Mouse (Mus musculus) heart, embryonic 11.5 days (tissue): ENCODE measurements at regions not wholly inside any gene's neighbourhood (a gene's known extent, or its start where the extent isn't known, plus 50 kb on each side); places are given as distances from the start of the nearest gene placed in this dataset.

Source experiments
- ATAC-seq: fragments of 200-750 bp; cut with Nextera tagmentation; replicated peaks from 2 replicates; pipeline ENCODE4 v1.8.0; 2017; ENCODE audit warnings: moderate library complexity; ENCODE audit not compliant: insufficient number of reproducible peaks, low FRiP score, low TSS enrichment
- H3K27ac ChIP-seq: fragments of 300-500 bp; sonication (generic); 2 replicates; pipeline ENCODE4 v1.5.1; 2014; ENCODE audit warnings: mild to moderate bottlenecking, low read depth, low read length
- H3K27me3 ChIP-seq: fragments of 300-500 bp; sonication (generic); 2 replicates; pipeline ENCODE4 v1.6.1; 2014; ENCODE audit warnings: mild to moderate bottlenecking, low read length, mixed read lengths; ENCODE audit not compliant: control insufficient read depth, insufficient read depth
- H3K36me3 ChIP-seq: fragments of 300-500 bp; sonication (generic); 2 replicates; pipeline ENCODE4 v1.6.1; 2014; ENCODE audit warnings: mild to moderate bottlenecking, low read length, moderate library complexity, mixed read lengths; ENCODE audit not compliant: control insufficient read depth, insufficient read depth
- H3K4me1 ChIP-seq: fragments of 300-500 bp; sonication (generic); 2 replicates; pipeline ENCODE4 v1.6.1; 2014; ENCODE audit warnings: low read length; ENCODE audit not compliant: control insufficient read depth, insufficient read depth
- H3K4me2 ChIP-seq: fragments of 300-500 bp; sonication (generic); 2 replicates; pipeline ENCODE4 v1.6.1; 2014; ENCODE audit warnings: mild to moderate bottlenecking, moderate library complexity
- H3K4me3 ChIP-seq: fragments of 300-500 bp; sonication (generic); 2 replicates; pipeline ENCODE4 v1.5.1; 2014; ENCODE audit warnings: low read depth, low read length
- H3K9ac ChIP-seq: fragments of 300-500 bp; sonication (generic); 2 replicates; pipeline ENCODE4 v1.6.1; 2014; ENCODE audit warnings: mild to moderate bottlenecking, low read depth, low read length, moderate library complexity
- H3K9me3 ChIP-seq: fragments of 300-500 bp; sonication (generic); replicated peaks from 2 replicates; pipeline ENCODE4 v1.6.1; 2016; ENCODE audit warnings: low read length; ENCODE audit not compliant: control insufficient read depth
- WGBS: fragments of 180-500 bp; shearing (Covaris S2); extraction: QIAGEN DNeasy Blood & Tissue Kit; methylation state at CpG from one replicate; pipeline ENCODE4 v1.1.7; 2014; ENCODE audit not compliant: insufficient replicate concordance; 5-methylcytosine and 5-hydroxymethylcytosine counted together

DNA sequence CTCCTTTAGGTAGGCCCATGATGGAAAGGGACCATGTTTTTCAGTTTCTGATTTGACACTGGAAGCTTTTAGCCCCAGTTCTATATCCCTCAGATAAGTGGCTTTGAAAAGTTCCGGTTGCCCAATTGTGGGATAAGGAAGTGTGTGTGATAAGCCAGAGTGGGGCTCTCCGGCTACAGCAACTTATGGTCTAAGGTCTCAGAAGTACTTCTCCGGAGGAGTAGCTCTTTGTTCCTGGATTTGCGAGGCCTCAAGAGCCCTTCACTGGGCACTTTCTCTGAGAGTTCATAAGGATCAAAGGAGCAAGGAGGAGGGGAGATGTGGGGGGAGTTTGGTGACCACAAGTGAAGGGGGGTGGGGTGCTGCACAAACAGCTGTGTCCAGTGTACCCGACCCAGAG is 118.3 kb upstream of the Id2 start:
- H3K4me2 ChIP-seq, result no peak overlapping the region
- peaks cover 24% of the 10 kb centered on the region for H3K4me1 ChIP-seq
- no peak overlapping the region for H3K9ac ChIP-seq
- 23% methylated on average over 5 of the region's 5 CpGs for WGBS
- no peaks in the 10 kb centered on the region for H3K9me3 ChIP-seq
- H3K4me3 ChIP-seq, result no peak overlapping the region
- ATAC-seq, result no peak
- no peak overlapping the region for H3K27ac ChIP-seq
- H3K36me3 ChIP-seq, result no peaks in the 10 kb centered on the region
- no peaks in the 10 kb centered on the region; the same call in 1 of the 2 replicates for H3K27me3 ChIP-seq

DNA sequence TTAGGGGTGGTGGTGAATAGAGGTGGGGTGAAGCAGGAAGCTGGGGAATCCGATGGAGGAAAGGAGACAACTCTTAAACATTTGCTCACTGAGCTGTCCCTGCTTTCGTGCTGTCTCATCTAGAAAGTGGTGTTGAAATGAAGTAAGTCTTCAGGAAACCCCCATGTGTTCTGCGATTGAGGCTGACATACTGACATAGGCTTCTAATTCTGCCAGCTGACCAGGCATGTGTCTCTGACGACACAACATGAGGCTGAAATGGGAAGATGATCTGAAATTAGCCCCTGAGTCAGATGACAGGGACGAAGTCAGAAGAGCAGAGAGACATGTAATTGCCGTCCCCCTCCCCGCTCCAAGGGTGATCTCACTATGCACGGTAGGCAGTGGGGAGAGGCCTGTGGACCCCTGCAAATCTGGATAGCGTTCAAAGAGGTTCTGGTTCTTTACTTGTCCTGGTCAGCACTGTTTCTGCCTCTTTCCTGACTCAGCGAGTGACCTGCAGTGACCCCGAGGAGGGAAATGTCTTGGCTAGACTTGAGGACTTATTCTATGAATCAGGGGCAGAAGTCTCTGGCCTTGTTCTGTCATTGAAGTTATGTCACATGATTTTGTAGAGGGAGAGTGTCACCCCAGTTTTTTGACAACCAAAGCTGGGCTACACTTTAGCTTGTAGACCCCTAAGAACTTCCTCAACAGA is 117.0 kb upstream of the Id2 start:
- H3K4me2 ChIP-seq, result no peak overlapping the region
- H3K27me3 ChIP-seq, result no peaks in the 10 kb centered on the region; the same call in 1 of the 2 replicates
- H3K36me3 ChIP-seq, result no peaks in the 10 kb centered on the region
- 73% methylated on average over 11 of the region's 11 CpGs for WGBS
- H3K4me1 ChIP-seq, result peaks cover 26% of the 10 kb centered on the region
- H3K9ac ChIP-seq, result no peak overlapping the region
- H3K9me3 ChIP-seq, result no peaks in the 10 kb centered on the region
- no peak overlapping the region for H3K27ac ChIP-seq
- no peak for ATAC-seq
- H3K4me3 ChIP-seq, result no peak overlapping the region

DNA sequence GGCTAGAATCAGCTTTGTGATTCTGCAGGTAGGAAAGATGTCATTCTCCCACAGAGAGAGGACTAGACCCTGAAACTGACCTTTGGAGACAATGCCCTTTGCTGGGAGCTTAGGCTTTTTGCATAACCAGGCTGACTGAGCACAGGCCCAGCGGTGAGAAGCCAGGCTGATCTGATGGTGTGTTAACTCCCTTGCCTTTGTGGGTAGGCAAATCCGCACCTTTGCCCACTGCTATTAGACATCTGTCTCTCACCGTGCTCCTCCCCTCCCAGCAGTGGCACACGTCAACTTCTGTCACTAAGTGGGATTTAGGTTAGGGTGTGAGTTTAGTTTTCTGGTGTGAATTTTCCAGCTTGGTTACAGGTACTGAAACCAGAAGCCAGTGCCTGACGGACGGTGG is 114.4 kb upstream of the Id2 start:
- Histone ChIP-seq H3K27ac (no peak overlapping the region), H3K4me3 (no peak overlapping the region)
- 85% methylated on average over 6 of the region's 6 CpGs for WGBS

DNA sequence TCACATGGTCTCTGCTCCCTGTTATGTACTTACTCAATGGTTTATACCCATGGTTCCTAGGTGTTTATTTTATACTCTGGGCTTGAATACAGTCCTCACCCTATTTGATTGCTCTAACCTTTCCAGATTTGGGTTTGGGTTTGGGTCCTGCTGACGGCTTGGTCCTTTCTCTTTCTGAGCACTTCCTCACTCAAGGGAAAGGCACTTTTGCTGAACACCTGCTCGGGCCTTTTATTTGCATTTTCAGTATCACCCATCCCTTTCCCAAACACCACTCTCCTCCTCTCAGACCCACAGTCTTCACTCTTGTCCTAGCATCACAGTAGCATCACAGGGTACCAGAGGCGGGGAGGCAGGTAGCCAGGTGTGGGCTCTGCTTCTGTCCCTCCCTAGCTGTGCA is 113.7 kb upstream of the Id2 start:
- Histone ChIP-seq H3K27ac (no peak overlapping the region), H3K27me3 (no peaks in the 10 kb centered on the region), H3K9me3 (no peaks in the 10 kb centered on the region), H3K4me2 (no peak overlapping the region), H3K4me1 (peaks cover 12% of the 10 kb centered on the region), H3K9ac (no peak overlapping the region), H3K4me3 (no peak overlapping the region), H3K36me3 (no peaks in the 10 kb centered on the region)
- 84% methylated on average over 3 of the region's 3 CpGs for WGBS
- no peak for ATAC-seq

More for the DNA sequence above, 114.4 kb upstream of the Id2 start:
- no peaks in the 10 kb centered on the region for H3K9me3 ChIP-seq
- H3K27me3 ChIP-seq, result no peaks in the 10 kb centered on the region
- no peaks in the 10 kb centered on the region for H3K36me3 ChIP-seq
- no peak for ATAC-seq
- H3K9ac ChIP-seq, result no peak overlapping the region
- H3K4me1 ChIP-seq, result peaks cover 15% of the 10 kb centered on the region
- no peak overlapping the region for H3K4me2 ChIP-seq

DNA sequence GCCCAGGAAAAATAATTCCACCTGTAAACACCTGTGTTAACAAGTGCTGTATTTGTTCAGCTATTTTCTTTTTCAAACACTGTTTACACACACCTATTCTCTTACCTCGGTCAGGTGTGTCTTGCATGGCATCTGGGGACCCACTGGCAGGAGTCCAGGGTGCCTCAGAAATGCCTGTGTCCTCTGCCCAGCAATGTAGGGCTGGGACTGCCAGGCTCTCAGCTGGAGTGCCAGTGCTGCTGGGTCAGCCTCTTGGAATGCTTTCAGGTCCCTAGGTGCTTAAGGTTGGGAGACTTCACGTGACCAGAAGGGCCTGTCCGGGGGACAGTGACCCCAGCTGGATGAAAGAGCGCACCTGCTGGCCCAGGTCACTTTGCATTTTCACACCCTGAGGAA is 112.4 kb upstream of the Id2 start:
- no peak for ATAC-seq
- no peak overlapping the region; the same call in 1 of the 2 replicates for H3K27ac ChIP-seq
- H3K4me1 ChIP-seq, result peaks cover 4% of the 10 kb centered on the region; the same call in 1 of the 2 replicates
- no peaks in the 10 kb centered on the region for H3K36me3 ChIP-seq
- H3K27me3 ChIP-seq, result no peaks in the 10 kb centered on the region
- H3K9me3 ChIP-seq, result no peaks in the 10 kb centered on the region
- no peak overlapping the region for H3K9ac ChIP-seq
- no peak overlapping the region for H3K4me2 ChIP-seq
- H3K4me3 ChIP-seq, result no peak overlapping the region
- WGBS, result 45% methylated on average over 4 of the region's 4 CpGs

DNA sequence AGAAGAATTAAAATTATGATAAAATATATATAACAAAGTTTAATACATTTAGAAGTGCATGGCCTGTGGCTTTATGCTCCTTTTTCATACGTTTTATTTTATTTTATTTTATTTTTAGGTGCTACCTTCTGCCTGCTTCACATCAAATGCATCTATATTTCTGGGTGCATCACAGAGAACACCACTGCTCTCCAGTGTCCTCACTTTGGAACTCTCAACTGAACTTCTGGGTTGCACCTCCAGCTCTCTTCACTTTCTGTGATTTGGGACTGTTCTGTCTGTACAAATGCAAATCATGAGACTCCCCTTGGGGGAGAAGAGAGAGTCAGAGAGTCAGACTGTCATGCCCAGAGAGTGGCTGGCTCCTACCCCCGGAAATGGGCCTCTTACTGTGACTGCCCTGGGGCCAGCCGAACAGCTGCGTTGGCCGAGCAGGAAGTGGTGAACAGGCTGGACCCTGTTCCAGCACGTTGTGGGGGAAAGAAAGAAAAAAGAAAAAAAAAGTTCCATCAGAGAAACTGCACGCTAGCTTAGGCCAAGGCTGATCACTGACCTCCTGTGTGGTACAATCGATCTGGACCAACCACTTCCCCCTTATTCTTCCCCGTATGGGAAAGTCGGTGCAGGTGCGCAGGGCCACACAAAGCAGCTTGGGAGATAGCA is 111.9 kb upstream of the Id2 start:
- 47% methylated on average over 11 of the region's 11 CpGs for WGBS
- H3K4me1 ChIP-seq, result peaks cover 4% of the 10 kb centered on the region; the same call in 1 of the 2 replicates
- no peaks in the 10 kb centered on the region for H3K9me3 ChIP-seq
- no peak overlapping the region for H3K9ac ChIP-seq
- H3K27me3 ChIP-seq, result no peaks in the 10 kb centered on the region
- no peaks in the 10 kb centered on the region for H3K36me3 ChIP-seq
- no peak overlapping the region for H3K4me2 ChIP-seq
- no peak for ATAC-seq
- H3K4me3 ChIP-seq, result no peak overlapping the region
- no peak overlapping the region; the same call in 1 of the 2 replicates for H3K27ac ChIP-seq

DNA sequence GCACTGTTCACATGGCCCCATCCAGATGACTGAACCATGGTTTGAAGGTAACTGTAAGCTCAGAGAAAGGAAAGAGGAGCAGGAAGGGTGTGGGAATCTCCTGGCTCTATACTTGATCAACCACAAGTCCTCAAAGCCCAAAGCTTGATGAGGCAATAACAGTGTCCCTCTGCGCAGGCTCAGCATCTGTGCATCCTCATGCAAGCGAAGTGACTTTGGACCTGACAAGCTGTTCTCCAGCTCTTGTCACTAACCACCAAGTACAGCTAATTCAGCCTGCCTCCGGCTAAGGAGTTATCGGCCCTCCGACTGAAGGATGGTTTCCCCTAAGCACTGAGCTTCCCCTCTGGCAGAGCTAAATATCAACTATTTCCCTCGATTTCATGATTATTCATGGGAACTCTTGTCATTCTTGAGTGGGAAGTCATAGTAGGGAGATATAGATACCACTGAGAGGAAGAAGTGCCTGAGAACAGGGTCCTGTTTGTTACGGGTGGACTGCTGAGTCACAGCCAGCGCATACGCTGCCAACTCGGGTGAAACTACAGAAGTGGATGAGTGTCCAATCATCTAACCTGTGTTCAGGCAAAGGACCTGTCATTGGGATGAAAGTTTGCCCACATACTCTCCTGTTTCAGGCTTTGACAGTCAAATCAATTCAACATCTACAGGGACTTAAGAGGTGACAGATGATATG is 106.6 kb upstream of the Id2 start:
- Histone ChIP-seq H3K9me3 (no peaks in the 10 kb centered on the region; the same call in 1 of the 2 replicates), H3K27me3 (no peaks in the 10 kb centered on the region), H3K36me3 (no peaks in the 10 kb centered on the region), H3K4me1 (no peaks in the 10 kb centered on the region), H3K4me2 (no peak overlapping the region), H3K9ac (no peak overlapping the region), H3K4me3 (no peak overlapping the region), H3K27ac (no peak overlapping the region)
- 77% methylated on average over 10 of the region's 10 CpGs for WGBS
- no peak for ATAC-seq

DNA sequence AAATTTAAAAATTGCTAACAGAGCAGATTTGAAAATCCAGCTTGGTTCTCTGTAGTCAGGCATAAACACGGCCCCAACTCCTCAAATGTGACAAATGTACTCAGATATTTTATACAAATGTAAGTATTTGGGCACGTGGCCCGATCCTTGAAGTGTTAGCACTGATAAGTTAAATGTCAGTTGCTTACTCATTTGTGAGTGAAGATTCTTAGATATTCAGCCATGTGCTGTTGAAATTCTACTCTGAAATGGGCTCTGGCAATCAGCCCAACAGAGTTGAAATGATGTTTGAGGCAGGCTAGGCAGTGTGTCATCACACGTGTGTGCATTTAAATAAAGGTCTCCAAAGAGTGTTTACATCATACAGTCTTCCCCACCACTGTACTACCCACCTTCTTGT is 103.2 kb upstream of the Id2 start:
- no peaks in the 10 kb centered on the region for H3K36me3 ChIP-seq
- no peaks in the 10 kb centered on the region for H3K27me3 ChIP-seq
- no peak for ATAC-seq
- no peak overlapping the region for H3K4me3 ChIP-seq
- H3K4me1 ChIP-seq, result 0 out of 2 replicates have a peak, but pooled peaks cover 2% of the 10 kb centered on the region
- no peak overlapping the region for H3K27ac ChIP-seq
- no peak overlapping the region for H3K4me2 ChIP-seq
- no peak overlapping the region for H3K9ac ChIP-seq
- no peaks in the 10 kb centered on the region; the same call in 1 of the 2 replicates for H3K9me3 ChIP-seq
- 72% methylated on average over 4 of the region's 4 CpGs for WGBS
